In genomic region chr8:3531936-3532335, GRCm38 (mm10) we compare ENCODE assay signal across 29 mouse cellular contexts. TPM values are rescaled to one million over a fixed set of nuclear protein-coding genes. Genes with fewer than 3 reads are reported as not detected.
DNase-seq lines count a peak whose midpoint lies in the region; TF ChIP-seq lines count a peak whose summit lies in the region.
"Had no signal": no experiment of that assay in that cellular context is flagged by ENCODE, and none has a peak within 500 bp of the region (broad histone marks: within the 10 kb centered on the region; RNA-seq: fewer than 3 reads in every experiment).

No protein-coding gene starts in this region.

- no peak overlapping the region for H3K27ac ChIP-seq in ES-Bruce4 (ENCODE audit: insufficient read depth, low read length)
- H3K27ac ChIP-seq: embryonic facial prominence, embryonic 12.5 days; embryonic facial prominence, embryonic 15.5 days; forebrain, embryonic 12.5 days; heart, embryonic 15.5 days; hindbrain, embryonic 12.5 days; hindbrain, embryonic 15.5 days had no signal

- intact Hi-C loops in heart, postnatal 36 days (cut with DNase I), result no loop called here

- no peak for TF ChIP-seq POLR2A in ES-Bruce4 (IDR thresholded peaks at IDR 0.05; ENCODE audit: insufficient read depth, low read length)

- no peak overlapping the region for H3K9ac ChIP-seq in ES-Bruce4 (ENCODE audit: low read depth, poor library complexity, severe bottlenecking)
- H3K9ac ChIP-seq: embryonic facial prominence, embryonic 12.5 days; embryonic facial prominence, embryonic 15.5 days; forebrain, embryonic 12.5 days; heart, embryonic 12.5 days; heart, embryonic 15.5 days; hindbrain, embryonic 12.5 days; hindbrain, embryonic 15.5 days had no signal

- no peaks in the 10 kb centered on the region for H3K4me1 ChIP-seq in ES-Bruce4 (ENCODE audit: control insufficient read depth, insufficient read depth, low read length)
- H3K4me1 ChIP-seq: embryonic facial prominence, embryonic 12.5 days; embryonic facial prominence, embryonic 15.5 days; forebrain, embryonic 12.5 days; heart, embryonic 12.5 days; heart, embryonic 15.5 days; hindbrain, embryonic 12.5 days; hindbrain, embryonic 15.5 days had no signal

- H3K36me3 ChIP-seq in ES-Bruce4 (ENCODE audit: control insufficient read depth, insufficient read depth, low read length, poor library complexity, severe bottlenecking), result no peaks in the 10 kb centered on the region

- peak overlapping the region; percentile 3 for H3K4me3 ChIP-seq in ES-Bruce4 (ENCODE audit: low read depth, low read length)
- H3K4me3 ChIP-seq: embryonic facial prominence, embryonic 12.5 days; embryonic facial prominence, embryonic 15.5 days; forebrain, embryonic 12.5 days; heart, embryonic 12.5 days; heart, embryonic 15.5 days; hindbrain, embryonic 12.5 days; hindbrain, embryonic 15.5 days had no signal

- no peaks in the 10 kb centered on the region for H3K27me3 ChIP-seq in ES-Bruce4 (ENCODE audit: control insufficient read depth, insufficient read depth, low read length, poor library complexity, severe bottlenecking)
- H3K27me3 ChIP-seq: CH12.LX; embryonic facial prominence, embryonic 12.5 days; embryonic facial prominence, embryonic 15.5 days; forebrain, embryonic 12.5 days; heart, embryonic 12.5 days; heart, embryonic 15.5 days; hindbrain, embryonic 12.5 days; hindbrain, embryonic 15.5 days; Patski had no signal

- TF ChIP-seq CTCF in ES-Bruce4 (IDR thresholded peaks at IDR 0.05; ENCODE audit: low read depth, low read length), result no peak

- peak; percentile 86 for DNase-seq in heart, adult 11 months
- DNase-seq in heart, postnatal 36 days, result no peak
- DNase-seq in ZHBTc4 (ENCODE audit: low read depth, low spot score) (peak; percentile 52), liver (no peak)
- no peak for DNase-seq in adrenal gland, postnatal 36 days
- DNase-seq: adrenal gland, adult 8-10 months; B cell, adult 2 months; cerebellum, adult 11 months; cerebellum, adult 2 months; cerebellum, adult 9-11 months; cerebellum, postnatal 25 days; gastrocnemius, postnatal 10 days; gastrocnemius, postnatal 36 days; heart, postnatal 10 days; kidney, adult 2 months had no signal

- no peaks in the 10 kb centered on the region for H3K9me3 ChIP-seq in ES-Bruce4 (replicated peaks; ENCODE audit: control insufficient read depth, insufficient read depth, low read length, poor library complexity, severe bottlenecking)
- H3K9me3 ChIP-seq: embryonic facial prominence, embryonic 12.5 days; embryonic facial prominence, embryonic 15.5 days; forebrain, embryonic 12.5 days; G1E; heart, embryonic 12.5 days; heart, embryonic 15.5 days; hindbrain, embryonic 12.5 days; hindbrain, embryonic 15.5 days had no signal

- no peak for TF ChIP-seq EP300 in ES-Bruce4 (IDR thresholded peaks at IDR 0.05; ENCODE audit: insufficient read depth, low read depth, low read length)

RNA-seq across cellular contexts. Expression of gene Pnpla6, which starts 16.8 kb away (rescaled TPM):
- 10 to 100 TPM in 1 of 2 experiments, 1 to 10 TPM in 1; 8.1 to 14.3 TPM for total RNA-seq in heart, postnatal 36 days (2021)
- polyA plus RNA-seq in ES-Bruce4 (2011; ENCODE audit: insufficient read depth, insufficient read length, low read depth, missing spikeins), result 46.6 and 47.5 TPM in 2 replicates
- total RNA-seq in adrenal gland, postnatal 36 days (2021), result 10 to 100 TPM; 35.8 to 37.1 TPM

RNA-seq across cellular contexts. Expression of gene Mcoln1, which starts 31.7 kb away (rescaled TPM):
- 10 to 100 TPM; 22.9 to 23.2 TPM for total RNA-seq in heart, postnatal 36 days (2021)
- polyA plus RNA-seq in ES-Bruce4 (2011; ENCODE audit: insufficient read depth, insufficient read length, low read depth, missing spikeins), result 62.0 and 62.3 TPM in 2 replicates
- total RNA-seq in adrenal gland, postnatal 36 days (2021), result 10 to 100 TPM; 36.1 to 39.8 TPM

RNA-seq across cellular contexts. Expression of gene C330021F23Rik, which starts 35.9 kb away (rescaled TPM):
- total RNA-seq in heart, postnatal 36 days (2021), result not detected
- polyA plus RNA-seq in ES-Bruce4 (2011; ENCODE audit: insufficient read depth, insufficient read length, low read depth, missing spikeins), result 22.8 and 24.0 TPM in 2 replicates
- under 1 TPM in 1 of 2 experiments, not detected in 1; 0.23 TPM for total RNA-seq in adrenal gland, postnatal 36 days (2021)
- total RNA-seq: adrenal gland, adult 8-10 months; gastrocnemius, adult 18-20 months; gastrocnemius, postnatal 36 days; granulocyte monocyte progenitor cell, adult 5-6 weeks had no signal
- polyA plus RNA-seq: activated CD4-positive, CD25-positive, alpha-beta regulatory T cell, adult 4 months; G1E had no signal

RNA-seq across cellular contexts. Expression of gene Zfp358, which starts 39.0 kb away (rescaled TPM):
- total RNA-seq in heart, postnatal 36 days (2021), result 10 to 100 TPM; 30.3 to 31.3 TPM
- 15.5 and 17.7 TPM in 2 replicates for polyA plus RNA-seq in ES-Bruce4 (2011; ENCODE audit: insufficient read depth, insufficient read length, low read depth, missing spikeins)
- total RNA-seq in adrenal gland, postnatal 36 days (2021), result 10 to 100 TPM; 18.3 to 22.3 TPM

RNA-seq across cellular contexts. Expression of gene Camsap3, which starts 55.2 kb away (rescaled TPM):
- total RNA-seq in heart, postnatal 36 days (2021), result 1 to 10 TPM; 1.1 to 1.4 TPM
- polyA plus RNA-seq in ES-Bruce4 (2011; ENCODE audit: insufficient read depth, insufficient read length, low read depth, missing spikeins), result 68.9 and 69.1 TPM in 2 replicates
- total RNA-seq in adrenal gland, postnatal 36 days (2021), result 1 to 10 TPM; 5.5 to 5.6 TPM
- total RNA-seq: G1E had no signal
- polyA plus RNA-seq: activated CD4-positive, CD25-positive, alpha-beta regulatory T cell, adult 4 months; G1E had no signal

Comparison
In these comparisons a context has a peak if more than half of its experiments do, and no peak if none do; other contexts are left out.
1. DNase-seq: peak in heart, adult 11 months (single experiment) and ZHBTc4 (single experiment); none in heart, postnatal 36 days (0 of 2), adrenal gland, postnatal 36 days (0 of 2) and liver (single experiment).